Mouse (Mus musculus) heart, postnatal 4 days (tissue): Measurements from ENCODE around the gene Vps33a. TPM values are rescaled to one million over a fixed set of nuclear protein-coding genes. Genes with fewer than 3 reads are reported as not detected.
A peak's percentile ranks its signal among the peaks of the same experiment; 100 is the strongest.

Experiments
- DNase-seq: peaks from one replicate; pipeline ENCODE4 v3.0.0; 2021
- total RNA-seq, 2 experiments: library from RNA; stranded (reverse); gene quantifications; 2 replicates each; pipeline ENCODE4 v1.2.3; 2021

The Vps33a gene
- total RNA-seq, result 10 to 100 TPM; 25.6 to 29.8 TPM

- DNase-seq, result peak; percentile 99
Measured at GRCm38 (mm10) chr5:123572357-123573186, at the start of gene Vps33a. Vps33a (minus strand) TSS chr5:123573038.

- DNase-seq, result no peak
Measured at GRCm38 (mm10) chr5:123622421-123622820, 49.6 kb upstream of the Vps33a start.

- peak; percentile 35 for DNase-seq
Measured at GRCm38 (mm10) chr5:123618558-123618957, 45.7 kb upstream of the Vps33a start.

DNA sequence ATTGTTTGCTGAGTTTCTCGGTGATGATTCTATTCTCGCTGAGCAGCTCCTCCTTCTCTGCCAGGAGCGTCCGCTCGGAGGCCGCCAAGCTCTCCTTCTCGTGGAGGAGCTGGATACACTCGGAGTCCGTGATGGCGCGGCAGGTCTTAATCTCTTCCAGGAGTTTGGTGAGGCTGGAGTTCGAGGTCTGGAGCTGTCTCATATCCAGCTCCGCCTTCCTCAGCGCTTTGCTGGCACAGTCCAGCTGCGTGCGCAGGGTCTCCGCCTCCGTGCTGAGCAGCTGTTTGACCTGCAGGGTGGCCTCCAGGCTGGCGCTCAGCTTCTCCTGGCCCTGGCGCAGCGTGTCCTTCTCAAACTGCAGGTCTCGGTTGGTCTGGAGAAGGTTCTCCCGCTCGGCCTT, 41.4 kb upstream of the Vps33a start:
- DNase-seq, result no peak

DNA sequence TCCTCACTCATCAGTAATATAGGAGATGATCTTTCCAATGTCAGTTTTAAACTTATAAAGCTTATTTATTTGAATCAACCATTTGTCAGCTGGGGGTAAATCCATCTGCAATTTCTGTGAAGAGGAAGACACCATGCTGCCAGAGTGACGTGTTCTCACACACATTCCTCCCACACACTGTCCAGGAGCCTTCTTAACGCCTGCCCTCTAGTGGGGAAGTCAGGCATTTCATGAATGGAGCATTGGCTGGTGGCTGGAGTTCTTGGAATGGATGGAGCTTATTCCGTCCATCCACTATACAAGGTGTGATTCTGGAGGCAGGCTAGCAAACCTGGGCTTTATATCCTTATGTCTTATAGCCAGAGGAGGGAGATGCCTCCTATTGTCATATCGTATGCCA, 37.0 kb upstream of the Vps33a start:
- peak; percentile 88 for DNase-seq

DNA sequence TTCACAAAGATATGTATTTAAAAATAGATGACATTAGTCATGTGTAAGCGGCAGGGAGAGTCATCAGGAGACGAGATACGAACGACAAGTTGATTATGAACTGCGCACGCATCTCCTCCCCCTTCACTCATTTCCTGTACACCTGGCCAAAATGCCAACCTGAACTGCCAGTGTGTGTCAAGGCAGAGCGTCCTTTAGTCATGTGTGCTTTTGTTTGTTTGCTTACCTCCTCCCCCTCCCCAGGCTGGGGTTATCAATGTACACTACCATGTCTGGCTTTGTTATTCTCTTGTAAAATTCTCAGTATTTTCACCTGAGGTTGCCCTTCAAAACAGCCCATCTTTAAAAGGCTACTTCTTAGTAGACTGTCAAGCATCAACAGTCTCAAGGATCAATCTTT, 36.6 kb upstream of the Vps33a start:
- DNase-seq, result no peak

DNA sequence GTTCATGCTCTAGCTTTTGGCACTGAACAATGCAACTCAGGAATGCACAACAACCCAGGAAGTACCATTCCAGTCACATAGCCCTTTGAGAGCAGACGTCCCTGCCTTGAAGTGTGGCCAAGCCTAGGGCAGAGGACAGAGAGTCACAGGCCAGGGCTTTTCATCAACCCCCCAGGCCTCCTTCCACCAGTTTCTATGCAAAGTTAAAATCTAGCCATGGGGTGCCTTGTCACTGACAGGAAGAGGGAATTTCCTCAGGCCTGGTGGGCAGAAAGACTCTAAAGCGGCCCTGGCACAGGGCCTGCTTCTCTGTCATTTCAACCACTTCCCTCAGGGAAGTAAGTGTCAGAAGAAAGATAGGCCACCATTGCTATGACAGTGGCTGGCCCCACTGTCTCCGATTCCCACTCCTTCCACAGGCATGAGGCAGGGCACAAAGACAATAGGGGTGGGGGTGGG, 34.4 kb upstream of the Vps33a start:
- no peak for DNase-seq

- DNase-seq, result peak; percentile 20
Measured at GRCm38 (mm10) chr5:123603496-123603895, 30.7 kb upstream of the Vps33a start.

- DNase-seq, result no peak
Measured at GRCm38 (mm10) chr5:123602174-123602573, 29.3 kb upstream of the Vps33a start.

- no peak for DNase-seq
Measured at GRCm38 (mm10) chr5:123599319-123599718, 26.5 kb upstream of the Vps33a start.

DNA sequence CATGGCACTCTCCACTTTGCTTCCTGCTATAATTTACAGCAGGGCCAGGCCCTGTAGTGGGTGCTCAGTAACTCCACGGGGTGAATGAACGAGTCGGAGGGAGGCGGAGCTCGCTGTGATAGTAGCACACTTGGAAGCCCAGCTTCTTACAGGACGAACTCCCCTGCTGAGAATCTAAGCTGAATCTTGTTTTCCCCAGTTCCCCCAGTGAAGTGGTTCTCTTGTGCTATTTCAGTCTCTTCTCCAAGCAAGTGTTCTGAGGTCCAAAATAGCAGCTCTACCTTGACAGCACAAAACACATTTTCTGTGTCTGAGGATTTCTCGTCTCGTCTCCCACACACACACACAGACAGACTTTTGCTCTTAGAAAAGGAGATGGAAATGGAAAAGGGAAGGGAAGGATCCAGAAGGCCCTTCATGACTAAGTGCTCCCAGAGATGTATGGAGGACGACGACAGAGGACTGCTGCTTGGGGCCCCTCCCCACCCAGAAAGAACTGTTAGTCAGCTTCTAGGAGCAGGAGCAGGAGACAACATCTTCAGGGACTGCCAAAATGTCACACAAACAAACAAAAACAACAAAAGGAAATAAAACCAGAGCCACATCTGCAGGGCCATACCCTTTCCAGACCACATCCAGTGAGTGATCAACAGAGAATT, 20.9 kb upstream of the Vps33a start:
- DNase-seq, result no peak

DNA sequence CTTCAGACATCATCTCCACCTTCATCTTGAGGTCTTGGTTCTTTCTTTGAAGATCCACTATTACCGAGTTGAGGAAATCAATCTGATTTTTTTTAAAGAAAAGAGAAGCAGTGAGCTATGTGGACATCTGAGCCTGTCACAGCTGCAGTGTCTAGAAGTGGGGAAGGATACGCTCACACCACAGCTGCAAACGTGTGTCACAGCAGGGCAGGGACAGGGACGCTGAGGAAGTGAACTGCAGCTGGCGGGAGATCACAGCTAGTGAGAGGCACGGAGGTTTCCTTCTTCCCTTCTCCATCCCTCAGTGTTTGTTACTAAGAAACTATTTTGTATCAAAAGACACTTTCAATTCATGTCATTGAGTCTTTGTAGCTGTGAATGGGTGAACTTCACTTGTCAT, 7.2 kb upstream of the Vps33a start:
- no peak for DNase-seq

- no peak for DNase-seq
Measured at GRCm38 (mm10) chr5:123576696-123577095, 3.9 kb upstream of the Vps33a start.

DNA sequence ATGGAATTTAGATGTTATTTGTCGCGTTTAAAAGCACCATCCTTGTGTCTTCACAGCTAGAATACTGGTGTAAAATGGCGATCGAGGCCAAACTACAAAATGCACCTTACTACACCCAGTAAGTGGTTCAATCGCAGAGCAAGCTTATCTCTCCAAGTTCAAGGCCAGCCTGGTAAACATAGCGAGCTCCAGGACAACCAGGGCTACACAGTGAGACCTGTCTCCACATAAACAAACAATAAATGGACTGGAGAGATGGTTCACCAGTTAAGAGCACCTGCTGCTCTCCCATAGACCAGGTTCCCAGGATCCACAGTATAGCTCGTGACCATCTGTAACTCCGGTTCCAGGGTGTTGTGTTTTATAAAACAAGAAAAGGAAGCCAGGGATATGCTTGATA, 524 bp upstream of the Vps33a start:
- no peak for DNase-seq

- no peak for DNase-seq
Measured at GRCm38 (mm10) chr5:123561128-123561527, 11.7 kb downstream of the Vps33a start.

DNA sequence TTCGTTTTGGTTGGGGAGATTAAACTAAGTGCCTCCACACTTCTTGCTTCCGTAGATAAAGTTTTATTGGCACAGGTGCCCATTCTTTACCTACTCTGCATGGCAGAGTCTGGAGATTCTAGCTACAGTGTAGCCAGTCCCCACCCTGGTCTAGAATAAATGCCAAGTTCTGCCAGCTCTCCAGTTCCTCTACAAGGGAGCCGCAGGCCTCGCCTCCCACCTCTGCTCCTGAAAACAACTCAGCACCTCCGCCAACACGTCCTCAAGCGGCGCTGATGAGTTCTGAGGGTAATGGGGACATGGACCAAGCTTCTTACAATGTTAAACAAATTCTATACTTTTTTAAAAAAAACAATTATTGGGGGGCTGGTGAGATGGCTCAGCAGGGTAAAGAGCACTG, 13.2 kb downstream of the Vps33a start:
- no peak for DNase-seq

- DNase-seq, result peak; percentile 75
Measured at GRCm38 (mm10) chr5:123556451-123556850, 16.4 kb downstream of the Vps33a start.

DNA sequence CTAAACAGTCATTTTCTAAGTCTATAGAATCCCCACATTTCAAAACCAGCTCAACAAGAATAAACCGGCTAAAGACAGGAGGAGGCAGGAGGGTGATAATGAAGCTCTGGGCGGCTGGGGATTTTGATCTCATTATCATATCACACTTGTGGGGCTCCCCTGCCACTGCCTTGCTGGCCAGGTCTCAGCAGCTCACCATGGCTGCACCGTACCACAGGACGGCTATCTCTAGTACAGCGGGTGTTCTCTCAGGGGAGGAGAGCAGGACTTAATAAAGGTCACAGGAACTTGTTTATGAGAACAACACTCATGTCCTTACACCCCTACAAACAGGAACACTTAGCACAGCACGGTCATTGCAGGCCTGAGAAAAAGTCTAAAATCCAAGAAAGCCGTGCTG, 17.1 kb downstream of the Vps33a start:
- DNase-seq, result no peak

DNA sequence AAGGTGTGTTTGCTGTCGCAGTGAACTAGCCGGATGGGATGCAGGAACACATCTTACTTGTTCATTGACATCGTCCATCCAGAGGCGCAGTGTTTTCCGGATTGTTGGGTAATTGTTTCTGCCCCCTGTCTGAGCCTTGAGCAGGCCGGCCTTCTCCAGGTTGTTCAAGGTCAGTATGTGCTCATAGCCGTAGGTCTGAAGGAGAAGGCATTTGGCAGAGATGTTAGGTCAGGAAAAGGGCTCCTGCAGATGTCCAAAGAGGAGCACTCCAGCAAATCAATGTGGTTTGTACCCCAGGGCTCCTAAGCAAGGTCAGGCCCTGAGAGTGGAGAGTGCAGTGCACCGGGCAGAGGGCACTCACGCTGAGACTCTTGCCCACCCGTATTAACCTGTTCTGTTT, 39.0 kb downstream of the Vps33a start:
- DNase-seq, result no peak

DNA sequence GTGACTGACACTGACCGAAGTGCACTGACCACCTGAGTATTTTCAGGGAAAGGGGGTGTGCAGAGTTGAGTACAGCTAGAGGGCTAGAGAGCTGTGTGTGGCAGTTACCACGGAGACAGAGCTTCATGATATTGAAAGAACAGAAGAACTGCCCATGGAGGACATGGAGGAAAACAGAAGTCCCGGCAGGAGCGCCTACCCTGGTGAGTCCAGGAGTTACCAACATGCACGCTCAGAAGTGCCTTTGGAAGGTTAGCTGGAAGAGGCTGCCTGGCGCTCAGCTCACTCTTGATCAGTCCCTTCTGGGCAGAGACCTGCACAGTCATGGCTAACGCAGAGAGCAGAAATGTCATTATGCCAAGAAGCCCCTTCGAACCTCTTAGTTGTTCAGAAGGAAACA, 42.8 kb downstream of the Vps33a start:
- peak; percentile 2 for DNase-seq

DNA sequence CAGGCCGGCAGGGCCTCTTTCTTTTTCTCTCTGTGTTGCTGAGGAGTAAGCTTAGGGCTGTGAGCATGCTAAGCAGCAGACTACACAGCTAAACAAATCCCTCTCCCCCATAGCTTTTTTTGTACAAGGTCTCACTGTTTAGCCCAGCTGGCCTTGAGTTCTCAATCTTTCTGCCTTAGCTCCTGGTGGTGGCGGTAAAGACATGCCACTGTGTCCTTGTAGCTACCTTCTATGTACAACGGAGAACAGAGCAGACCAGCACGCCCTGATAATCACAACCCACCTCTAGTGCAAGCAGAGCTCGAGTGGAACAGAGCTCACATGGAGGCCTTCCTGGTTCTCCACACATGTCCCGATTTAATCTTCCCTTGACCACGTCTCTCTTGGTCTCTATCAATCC, 44.2 kb downstream of the Vps33a start:
- DNase-seq, result peak; percentile 1

DNA sequence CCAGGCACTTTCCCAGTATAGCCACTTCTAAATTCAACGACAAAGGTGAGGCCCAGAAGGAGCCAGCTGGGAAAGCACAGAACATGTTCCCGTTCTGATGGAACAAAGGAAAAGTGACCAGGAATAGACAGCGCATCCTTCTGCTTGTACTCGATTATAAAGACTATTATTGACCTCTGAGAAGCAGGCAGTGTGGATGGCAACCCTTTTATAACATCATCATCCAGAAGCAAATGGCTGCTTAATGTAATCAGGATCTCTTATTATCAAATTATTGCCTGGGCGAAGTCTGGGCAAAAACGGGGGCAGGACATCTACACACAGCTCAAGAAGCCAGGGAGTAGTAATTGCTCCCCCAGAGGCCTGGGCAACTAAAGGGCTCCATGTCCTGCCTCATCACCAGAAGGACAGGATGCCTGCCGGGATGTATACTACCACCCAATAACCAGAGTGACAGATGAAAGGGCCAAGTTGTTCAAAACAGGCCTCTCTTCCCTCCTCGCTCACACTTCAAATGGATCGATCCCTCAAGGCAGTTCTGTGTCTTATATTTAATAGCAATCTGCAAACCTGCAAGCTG, 46.8 kb downstream of the Vps33a start:
- DNase-seq, result peak; percentile 3

DNA sequence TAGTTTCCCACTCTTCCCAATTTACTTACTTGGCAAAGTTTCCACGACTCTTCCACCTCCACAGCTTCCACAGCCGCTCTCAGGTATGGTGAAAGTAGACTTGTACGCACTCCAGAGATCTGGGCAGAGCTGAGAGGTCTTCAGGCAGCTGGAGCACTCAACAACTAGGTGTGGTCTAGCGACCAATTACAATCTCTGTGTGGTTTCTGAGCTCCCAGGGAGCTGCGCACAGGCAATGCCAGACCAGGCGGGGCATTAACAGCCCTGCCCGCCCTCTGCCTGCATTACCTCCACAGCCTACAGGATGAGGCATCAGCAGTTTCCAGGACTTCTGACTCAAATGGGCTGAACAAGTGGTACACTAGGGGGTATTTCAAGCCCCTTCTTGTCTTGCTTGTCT, 47.6 kb downstream of the Vps33a start, which contains the start of gene Gm49027:
Gene Gm49027, minus strand, starts transcription at position 208 of the 400 bp plus-strand sequence.
- DNase-seq, result peak; percentile 3

DNA sequence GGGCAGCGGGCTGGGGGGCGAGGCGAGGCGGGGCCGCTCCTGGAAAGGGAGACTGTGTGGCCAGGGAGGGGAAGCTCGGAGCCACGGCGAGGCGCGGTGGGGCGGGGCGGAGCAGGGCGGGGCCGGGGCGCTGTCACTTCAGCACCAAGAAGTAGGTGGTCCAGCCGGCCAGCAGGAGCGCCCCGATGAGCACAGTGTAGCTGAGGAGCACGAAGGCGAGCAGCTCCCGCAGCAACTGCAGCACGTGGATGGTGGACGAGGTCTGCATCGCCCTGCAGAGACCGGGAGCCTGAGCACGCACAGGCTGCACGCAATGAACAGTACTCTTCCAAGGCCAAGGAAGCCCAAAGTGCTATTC, 48.5 kb downstream of the Vps33a start:
- no peak for DNase-seq
